Mouse (Mus musculus) midbrain, embryonic 16.5 days (tissue): ENCODE results near the gene Ehbp1. TPM values are rescaled to one million over a fixed set of nuclear protein-coding genes. Genes with fewer than 3 reads are reported as not detected.

ENCODE experiments used
- ATAC-seq: fragments of 200-750 bp; cut with Nextera tagmentation; 2 replicates; pipeline ENCODE4 v1.8.0; 2017; ENCODE audit warnings: moderate TSS enrichment
- H3K27ac ChIP-seq: fragments of 300-500 bp; sonication (generic); 2 replicates; pipeline ENCODE4 v1.5.1; 2014; ENCODE audit warnings: mild to moderate bottlenecking, low read length, mixed read lengths
- H3K27me3 ChIP-seq: fragments of 300-500 bp; sonication (generic); 2 replicates; pipeline ENCODE4 v1.6.1; 2014; ENCODE audit warnings: low read depth, low read length, mixed read lengths; ENCODE audit not compliant: control insufficient read depth, insufficient read depth
- H3K36me3 ChIP-seq: fragments of 300-500 bp; sonication (generic); 2 replicates; pipeline ENCODE4 v1.6.1; 2014; ENCODE audit warnings: mild to moderate bottlenecking, low read length, moderate library complexity, mixed read lengths; ENCODE audit not compliant: control insufficient read depth, insufficient read depth
- H3K4me1 ChIP-seq: fragments of 300-500 bp; sonication (generic); 2 replicates; pipeline ENCODE4 v1.6.1; 2014; ENCODE audit warnings: mild to moderate bottlenecking, low read length, mixed read lengths; ENCODE audit not compliant: control insufficient read depth, insufficient read depth
- H3K4me2 ChIP-seq: fragments of 300-500 bp; sonication (generic); 2 replicates; pipeline ENCODE4 v1.6.1; 2014; ENCODE audit warnings: mild to moderate bottlenecking, low read length, mixed read lengths
- H3K4me3 ChIP-seq: fragments of 300-500 bp; sonication (generic); 2 replicates; pipeline ENCODE4 v1.5.1; 2014; ENCODE audit warnings: low read depth, mild to moderate bottlenecking, low read length, moderate library complexity, mixed read lengths
- H3K9ac ChIP-seq: fragments of 300-500 bp; sonication (generic); 2 replicates; pipeline ENCODE4 v1.6.1; 2014; ENCODE audit warnings: low read depth, low read length, mixed read lengths
- H3K9me3 ChIP-seq: fragments of 300-500 bp; sonication (generic); replicated peaks from 2 replicates; pipeline ENCODE4 v1.6.1; 2014; ENCODE audit warnings: mild to moderate bottlenecking, low read length, mixed read lengths; ENCODE audit not compliant: control insufficient read depth, poor library complexity, severe bottlenecking
- WGBS: fragments of 180-500 bp; shearing (Covaris S2); extraction: QIAGEN DNeasy Blood & Tissue Kit; methylation state at CpG from one replicate; pipeline ENCODE4 v1.1.7; 2014; 5-methylcytosine and 5-hydroxymethylcytosine counted together
- polyA plus RNA-seq: library from polyadenylated mRNA; unstranded; fragments of >200 nt; fragmentation: Nextera tagmentation; extraction: Ambion mirVana; gene quantifications from 2 replicates; pipeline ENCODE4 v1.2.1, GENCODE M21; 2015

Gene Ehbp1
- polyA plus RNA-seq, 1 experiment from 2014 or later = 23.3 TPM

DNA sequence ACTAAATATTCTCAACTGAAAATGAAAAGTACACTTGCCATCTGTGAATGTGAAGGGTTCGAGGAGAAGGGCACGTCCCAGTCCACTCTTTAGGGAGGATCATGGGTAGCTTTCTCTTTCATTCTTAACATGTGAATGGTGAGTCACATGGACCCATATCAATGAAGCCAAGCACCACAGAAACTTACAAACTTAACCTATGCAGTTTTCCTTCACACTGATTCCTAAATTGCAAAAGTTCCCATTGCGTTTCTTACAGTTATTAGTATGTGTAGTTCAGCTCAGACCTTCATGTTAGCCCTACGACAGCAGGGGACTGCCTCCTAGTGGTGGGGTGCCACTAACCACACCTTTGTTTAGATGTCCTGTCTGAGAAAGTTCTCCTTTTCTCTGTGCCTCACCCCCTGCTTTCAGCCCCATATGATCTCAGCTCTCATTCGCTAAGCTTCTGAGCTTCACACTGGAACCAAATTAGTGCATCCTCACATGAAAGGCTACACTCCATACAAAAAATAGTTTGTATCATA lies 368.0 kb downstream of the Ehbp1 start:
- Histone ChIP-seq H3K9me3 (0 out of 2 replicates have a peak, but pooled peaks cover 2% of the 10 kb centered on the region), H3K27ac (no peak overlapping the region)

DNA sequence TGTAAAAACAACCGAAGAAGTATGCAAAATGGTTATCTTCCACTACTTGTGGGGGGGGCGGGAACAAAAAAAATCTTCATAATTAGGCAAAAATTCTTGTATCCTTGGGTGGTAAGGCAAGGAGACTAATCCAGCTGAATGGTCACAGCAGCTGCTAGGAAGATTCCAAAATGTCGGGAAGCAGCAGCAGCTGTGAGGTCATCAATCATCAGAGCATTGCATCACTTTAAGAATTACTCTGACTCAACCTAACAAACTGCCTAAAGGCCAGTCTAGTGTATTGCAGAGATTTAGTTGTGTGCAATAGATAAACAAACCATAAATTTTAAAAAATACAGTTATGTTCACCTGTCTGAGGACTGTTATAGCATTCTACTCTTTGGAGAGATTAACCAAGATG lies 368.5 kb downstream of the Ehbp1 start:
- H3K9ac ChIP-seq = no peak overlapping the region
- 84% methylated on average over 3 of the region's 3 CpGs for WGBS
- ATAC-seq = no peak

More for the DNA sequence above, 368.0 kb downstream of the Ehbp1 start:
- Histone ChIP-seq H3K27me3 (no peaks in the 10 kb centered on the region), H3K4me3 (no peak overlapping the region), H3K4me1 (no peaks in the 10 kb centered on the region), H3K9ac (no peak overlapping the region), H3K4me2 (no peak overlapping the region), H3K36me3 (no peaks in the 10 kb centered on the region)
- no peak for ATAC-seq
- WGBS = 83% methylated on average over 5 of the region's 5 CpGs

DNA sequence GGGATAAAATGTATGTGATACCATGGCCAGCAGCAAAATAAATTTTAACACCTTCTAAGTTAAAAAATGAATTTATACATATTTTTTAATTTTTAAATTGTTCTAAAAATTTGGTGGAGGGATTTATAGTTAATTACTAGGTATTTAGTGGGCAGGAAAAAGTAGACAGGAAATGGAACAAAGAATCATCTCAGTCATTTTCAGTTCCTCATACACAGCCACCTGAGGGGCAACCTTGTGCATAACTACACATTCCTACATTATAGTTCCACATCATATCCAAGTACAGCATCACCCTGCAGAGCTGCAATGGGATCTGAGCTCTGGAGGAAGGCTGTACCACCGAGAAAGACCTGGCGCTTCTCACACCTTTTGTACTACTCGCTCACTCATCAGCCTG lies 373.2 kb downstream of the Ehbp1 start:
- 98% methylated on average over 3 of the region's 3 CpGs for WGBS

More for the DNA sequence above, 368.5 kb downstream of the Ehbp1 start:
- H3K36me3 ChIP-seq = no peaks in the 10 kb centered on the region
- 0 out of 2 replicates have a peak, but pooled peaks cover 2% of the 10 kb centered on the region for H3K9me3 ChIP-seq
- no peaks in the 10 kb centered on the region for H3K27me3 ChIP-seq
- H3K4me1 ChIP-seq = no peaks in the 10 kb centered on the region
- H3K4me3 ChIP-seq = no peak overlapping the region
- no peak overlapping the region for H3K4me2 ChIP-seq
- H3K27ac ChIP-seq = no peak overlapping the region

More for the DNA sequence above, 373.2 kb downstream of the Ehbp1 start:
- Histone ChIP-seq H3K9ac (no peak overlapping the region), H3K27me3 (no peaks in the 10 kb centered on the region), H3K36me3 (no peaks in the 10 kb centered on the region), H3K4me2 (no peak overlapping the region), H3K4me3 (no peak overlapping the region), H3K4me1 (no peaks in the 10 kb centered on the region), H3K9me3 (no peaks in the 10 kb centered on the region), H3K27ac (no peak overlapping the region)
- no peak for ATAC-seq

Other genes with a start within 250 kb of the Ehbp1 start
- 23.9 and 24.7 TPM in 2 replicates for gene Tmem17, start 169.8 kb upstream of the Ehbp1 start, polyA plus RNA-seq